Mouse (Mus musculus) cerebellum, adult 2 months (tissue): ENCODE results near the gene Sdcbp2. TPM values are rescaled to one million over a fixed set of nuclear protein-coding genes. Genes with fewer than 3 reads are reported as not detected.

ENCODE experiments used
- DNase-seq, 2 experiments: peaks; one replicate each; pipeline ENCODE4 v3.0.0; 2021
- H3K27ac ChIP-seq: fragments of 200-500 bp; 2 replicates; pipeline ENCODE4 v1.5.1; 2012; ENCODE audit warnings: low read length, control low read depth, inconsistent platforms; ENCODE audit not compliant: insufficient read depth
- H3K27me3 ChIP-seq: fragments of 200-500 bp; 2 replicates; pipeline ENCODE4 v1.6.1; 2012; ENCODE audit warnings: inconsistent platforms, mild to moderate bottlenecking, low read length, moderate library complexity; ENCODE audit not compliant: control insufficient read depth, insufficient read depth
- H3K4me1 ChIP-seq: fragments of 200-500 bp; 2 replicates; pipeline ENCODE4 v1.6.1; 2011; ENCODE audit warnings: low read length; ENCODE audit not compliant: control insufficient read depth, insufficient read depth
- H3K4me3 ChIP-seq: fragments of 200-500 bp; replicated peaks from 2 replicates; pipeline ENCODE3; 2011; ENCODE audit warnings: mild to moderate bottlenecking, low read depth, low read length, control low read depth; ENCODE audit not compliant: insufficient read depth
- CTCF ChIP-seq: fragments of 200-500 bp; IDR thresholded peaks from 2 replicates; pipeline ENCODE4 v1.5.1; 2011; ENCODE audit warnings: low read depth, mild to moderate bottlenecking, control low read depth, low read length, moderate library complexity, borderline replicate concordance; ENCODE audit not compliant: insufficient read depth
- POLR2A ChIP-seq: fragments of 200-500 bp; IDR thresholded peaks from 2 replicates; pipeline ENCODE4 v1.6.1; 2011; ENCODE audit warnings: low read length, control low read depth, borderline replicate concordance; ENCODE audit not compliant: insufficient read depth
- WGBS: fragments of 180-500 bp; shearing (Covaris S2); methylation state at CpG from one replicate; pipeline ENCODE4 v1.1.7; 2018; 5-methylcytosine and 5-hydroxymethylcytosine counted together
- polyA plus RNA-seq: library from polyadenylated mRNA; depleted of rRNA; stranded (reverse); fragments of >200 nt; gene quantifications from 2 replicates; pipeline ENCODE4 v1.2.3, GENCODE M21; 2012

Gene Sdcbp2
- polyA plus RNA-seq, 1 experiment: 1.3 TPM

DNA sequence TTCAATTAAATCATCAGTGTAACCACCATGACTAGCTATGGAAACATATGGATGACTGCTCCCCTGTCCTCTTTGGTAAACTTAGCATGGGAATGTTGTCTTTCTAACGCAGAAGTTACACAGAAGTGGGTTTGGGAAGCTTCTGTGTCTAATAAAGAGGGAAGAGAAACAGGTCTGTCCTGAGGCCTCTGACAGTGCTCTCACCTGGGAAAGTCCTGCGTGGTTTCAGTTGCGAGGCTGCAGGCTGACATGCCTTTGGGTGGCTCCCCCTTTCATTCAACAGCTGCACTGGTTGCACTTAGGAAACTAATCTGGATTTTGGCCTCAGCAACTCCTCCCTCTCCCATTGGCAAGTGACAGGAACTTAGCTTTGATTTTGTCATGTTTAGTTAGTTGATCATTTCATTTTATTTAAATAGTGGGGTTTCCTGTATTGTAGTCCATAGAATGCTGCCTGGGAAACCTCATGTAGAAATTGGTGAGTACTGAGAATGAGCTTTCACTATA, 22.8 kb upstream of the Sdcbp2 start:
- no peaks in the 10 kb centered on the region for H3K27me3 ChIP-seq
- H3K4me3 ChIP-seq: no peak overlapping the region
- WGBS: 84% methylated on average over 3 of the region's 3 CpGs
- DNase-seq: no peak
- H3K4me1 ChIP-seq: peaks cover 13% of the 10 kb centered on the region; the same call in 1 of the 2 replicates
- no peak for TF ChIP-seq CTCF
- no peak overlapping the region for H3K27ac ChIP-seq

DNA sequence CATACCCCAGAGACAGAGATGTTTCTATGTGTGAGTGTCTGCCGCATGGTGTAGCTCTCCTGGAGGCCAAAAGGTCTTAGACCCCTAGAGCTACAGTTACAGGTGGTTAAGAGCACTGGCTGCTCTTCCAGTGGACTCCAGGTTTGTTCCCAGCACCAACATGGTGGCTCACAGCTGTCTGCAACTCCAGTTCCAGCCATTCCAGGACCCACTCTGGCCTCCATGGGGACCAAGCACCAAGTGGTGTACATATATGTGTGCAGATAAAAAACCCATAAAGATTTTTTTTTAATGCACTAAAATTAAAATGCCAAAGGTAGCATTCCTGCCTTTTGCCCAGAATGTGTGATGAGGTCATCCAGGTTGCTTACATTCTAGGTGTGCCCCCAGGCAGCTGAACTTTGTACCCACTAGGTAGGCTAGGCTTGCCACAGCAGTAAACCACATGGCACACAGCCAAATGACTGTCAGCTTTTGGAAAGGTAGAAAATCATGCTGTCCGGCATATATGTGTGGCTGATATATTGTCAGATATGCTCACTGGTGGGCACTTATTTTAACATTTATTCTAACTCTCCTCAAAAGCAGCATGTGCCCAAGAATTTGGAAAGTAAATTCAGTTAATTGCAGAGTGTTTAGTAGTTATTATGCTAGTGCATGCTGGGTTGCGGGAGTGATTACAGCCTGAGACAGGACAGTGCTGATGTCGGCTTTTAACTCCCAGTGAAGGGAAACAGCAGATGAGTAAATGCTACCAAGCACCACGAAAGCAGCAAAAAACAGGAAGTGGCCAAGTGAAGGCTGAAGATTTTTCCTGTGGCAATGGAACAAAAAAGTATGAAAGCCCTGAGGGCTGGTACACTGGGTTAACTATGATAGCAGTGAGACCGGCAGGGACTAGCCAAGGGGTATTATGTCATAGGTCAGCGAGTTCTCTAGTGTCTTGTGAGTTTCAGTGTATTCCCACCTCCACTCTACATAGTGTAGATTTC, 9.2 kb upstream of the Sdcbp2 start:
- WGBS: 78% methylated on average over 7 of the region's 7 CpGs
- Histone ChIP-seq H3K4me1 (no peaks in the 10 kb centered on the region), H3K27me3 (no peaks in the 10 kb centered on the region), H3K27ac (no peak overlapping the region), H3K4me3 (no peak overlapping the region)
- no peak for TF ChIP-seq POLR2A
- no peak for TF ChIP-seq CTCF
- no peak for DNase-seq

DNA sequence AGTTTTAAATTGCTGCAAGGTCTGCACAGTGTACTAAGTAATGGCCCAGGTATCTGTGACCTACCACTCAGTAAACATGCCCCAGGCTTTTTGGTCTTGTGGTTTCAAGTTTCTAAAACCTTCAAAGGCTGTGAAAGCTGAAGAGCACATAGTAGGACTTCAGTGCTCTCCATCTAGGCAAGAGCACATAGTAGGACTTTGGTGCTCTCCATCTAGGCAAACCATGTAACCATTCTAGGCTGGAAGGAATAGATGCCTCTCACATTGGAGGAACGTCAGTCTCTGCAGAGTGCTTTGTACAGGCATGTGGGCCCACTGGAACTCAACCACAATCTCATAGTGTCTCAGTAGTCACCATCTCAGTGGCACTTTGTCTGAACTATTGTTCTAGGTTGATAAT, 8.4 kb upstream of the Sdcbp2 start:
- no peaks in the 10 kb centered on the region for H3K27me3 ChIP-seq
- H3K4me1 ChIP-seq: no peaks in the 10 kb centered on the region
- H3K27ac ChIP-seq: no peak overlapping the region
- H3K4me3 ChIP-seq: no peak overlapping the region
- DNase-seq: no peak
- TF ChIP-seq POLR2A (no peak), CTCF (no peak)
- 95% methylated on average over 1 of the region's 1 CpGs for WGBS

DNA sequence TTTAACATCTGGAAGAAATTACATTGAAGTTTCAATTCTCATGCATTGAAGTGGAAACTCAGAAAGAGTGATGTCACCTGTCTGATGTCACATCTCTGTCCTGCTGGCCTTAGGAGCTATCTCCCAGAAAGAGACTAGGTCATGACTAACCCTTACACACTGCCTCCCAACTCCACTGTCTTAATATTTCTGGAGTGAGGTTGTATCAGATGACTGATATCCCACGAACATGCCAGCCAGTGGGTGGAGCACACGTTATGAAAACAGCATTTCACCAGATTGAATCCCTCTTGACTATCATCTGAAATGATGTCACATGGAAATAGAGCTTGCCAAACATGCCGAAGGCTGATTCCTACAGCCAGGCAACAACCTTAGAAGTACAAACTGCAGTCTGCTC, 7.4 kb upstream of the Sdcbp2 start:
- H3K27ac ChIP-seq: no peak overlapping the region
- 40% methylated on average over 3 of the region's 3 CpGs for WGBS
- TF ChIP-seq POLR2A (no peak), CTCF (no peak)
- H3K27me3 ChIP-seq: no peaks in the 10 kb centered on the region
- DNase-seq: no peak
- H3K4me3 ChIP-seq: no peak overlapping the region
- H3K4me1 ChIP-seq: no peaks in the 10 kb centered on the region

DNA sequence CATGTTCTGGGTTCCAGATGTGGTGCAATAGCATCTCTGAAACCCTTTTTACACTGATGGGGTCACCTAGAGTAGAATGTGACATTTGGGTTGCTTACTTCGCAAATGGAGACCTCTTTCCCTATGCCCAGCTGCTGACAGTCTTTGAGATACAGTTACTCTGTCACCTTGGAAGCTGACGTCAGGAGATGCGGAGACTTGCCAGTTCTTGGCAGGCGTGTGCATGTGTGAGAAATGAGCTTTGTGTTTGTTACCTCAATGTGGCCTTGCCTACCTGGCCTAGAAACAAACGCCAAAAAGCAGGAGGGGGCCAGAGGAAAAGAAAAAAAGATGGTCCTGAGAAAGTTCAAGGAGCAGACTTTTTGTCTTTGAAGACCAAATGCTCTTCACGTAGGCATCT, 5.6 kb upstream of the Sdcbp2 start:
- TF ChIP-seq POLR2A (no peak), CTCF (no peak)
- Histone ChIP-seq H3K4me3 (no peak overlapping the region), H3K4me1 (no peaks in the 10 kb centered on the region), H3K27me3 (no peaks in the 10 kb centered on the region), H3K27ac (no peak overlapping the region)
- no peak for DNase-seq
- WGBS: 83% methylated on average over 6 of the region's 6 CpGs

DNA sequence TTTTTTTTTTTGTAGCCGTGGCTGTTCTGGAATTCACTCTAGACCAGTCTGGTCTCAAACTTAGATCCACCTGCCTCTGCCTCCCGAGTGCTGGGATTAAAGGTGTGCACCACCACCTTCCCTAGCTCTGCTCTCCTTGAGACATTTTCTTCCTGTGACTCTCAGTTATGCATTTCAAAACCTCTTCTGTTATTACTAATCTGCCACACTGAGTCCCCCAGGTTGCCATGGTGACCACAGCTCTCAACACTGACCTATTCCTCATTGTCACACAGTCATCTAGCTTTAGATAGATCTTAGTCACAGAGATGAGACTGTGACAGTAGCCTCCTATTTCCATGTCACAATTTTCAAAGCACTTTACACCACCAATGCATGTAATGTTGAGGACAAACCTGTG, 3.0 kb upstream of the Sdcbp2 start:
- 87% methylated on average over 2 of the region's 2 CpGs for WGBS
- Histone ChIP-seq H3K27ac (no peak overlapping the region), H3K4me1 (no peaks in the 10 kb centered on the region), H3K4me3 (no peak overlapping the region), H3K27me3 (no peaks in the 10 kb centered on the region)
- no peak for TF ChIP-seq POLR2A
- TF ChIP-seq CTCF: no peak
- no peak for DNase-seq

DNA sequence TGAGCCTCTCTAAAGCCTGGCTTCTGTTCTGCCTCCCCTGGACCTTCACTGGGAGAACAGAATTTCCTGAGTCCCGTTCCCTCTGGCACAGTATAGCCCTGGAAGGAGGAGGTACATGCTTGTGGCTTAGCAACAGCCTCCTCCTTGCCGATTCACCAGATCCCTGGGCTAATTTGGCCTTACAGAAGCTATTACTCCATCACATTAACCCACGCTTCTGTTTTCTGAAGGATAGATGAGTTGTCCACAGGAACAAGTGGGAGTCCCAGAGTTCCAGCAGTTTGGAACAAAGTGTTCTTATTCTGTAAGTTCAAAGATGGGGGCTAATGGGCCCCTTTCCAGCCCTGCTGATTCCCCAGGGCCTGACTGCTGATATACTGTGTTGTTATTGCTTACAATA, 1.2 kb downstream of the Sdcbp2 start:
- WGBS: 36% methylated on average over 3 of the region's 3 CpGs
- H3K4me3 ChIP-seq: no peak overlapping the region
- no peak for DNase-seq
- TF ChIP-seq POLR2A (no peak), CTCF (no peak)
- no peaks in the 10 kb centered on the region for H3K4me1 ChIP-seq
- H3K27me3 ChIP-seq: no peaks in the 10 kb centered on the region
- no peak overlapping the region for H3K27ac ChIP-seq

DNA sequence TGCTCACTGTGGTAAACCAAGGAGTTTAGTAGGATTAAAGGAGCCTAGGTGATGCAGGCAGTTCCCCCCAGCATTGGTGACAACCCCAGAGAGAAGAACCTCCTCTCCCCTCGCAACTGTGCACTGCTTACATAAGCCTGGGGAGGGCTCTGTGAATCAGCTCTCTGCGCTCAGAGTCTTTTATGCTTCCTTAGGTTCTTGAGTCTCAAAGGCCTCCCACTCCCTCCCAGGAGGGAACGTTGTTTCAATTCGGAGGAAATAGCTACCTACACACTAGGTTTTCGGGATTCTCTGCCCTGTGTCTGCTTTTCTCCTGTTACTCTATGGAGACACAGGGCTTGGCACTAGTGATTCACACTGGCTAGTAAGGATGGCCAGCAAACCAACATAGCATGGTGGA, 2.2 kb downstream of the Sdcbp2 start:
- H3K4me1 ChIP-seq: no peaks in the 10 kb centered on the region
- H3K27ac ChIP-seq: no peak overlapping the region
- no peak for DNase-seq
- H3K4me3 ChIP-seq: no peak overlapping the region
- TF ChIP-seq POLR2A (no peak), CTCF (no peak)
- no peaks in the 10 kb centered on the region for H3K27me3 ChIP-seq
- WGBS: 72% methylated on average over 5 of the region's 5 CpGs
